In genomic region chr6:52214271-52214670, GRCm38 (mm10) we compare ENCODE assay signal across 13 mouse cellular contexts. TPM values are rescaled to one million over a fixed set of nuclear protein-coding genes. Genes with fewer than 3 reads are reported as not detected.
A peak's percentile ranks its signal among the peaks of the same experiment; 100 is the strongest.
DNase-seq lines count a peak whose midpoint lies in the region; ATAC-seq and TF ChIP-seq lines count a peak whose summit lies in the region.
"Had no signal": no experiment of that assay in that cellular context is flagged by ENCODE, and none has a peak within 500 bp of the region (broad histone marks: within the 10 kb centered on the region; RNA-seq: fewer than 3 reads in every experiment).

No protein-coding gene starts in this region.

- no peak overlapping the region for H3K27ac ChIP-seq in intestine, embryonic 14.5 days (ENCODE audit: low read depth)
- no peak overlapping the region for H3K27ac ChIP-seq in intestine, postnatal 0 days (ENCODE audit: low read depth, low read length)
- H3K27ac ChIP-seq in neural tube, embryonic 13.5 days (replicated peaks) = peak overlapping the region; percentile 100
- H3K27ac ChIP-seq: hindbrain, embryonic 14.5 days had no signal

- H3K9me3 ChIP-seq in intestine, embryonic 14.5 days (ENCODE audit: control insufficient read depth, low read length) = no peaks in the 10 kb centered on the region
- no peaks in the 10 kb centered on the region for H3K9me3 ChIP-seq in intestine, postnatal 0 days (ENCODE audit: control insufficient read depth)
- H3K9me3 ChIP-seq in neural tube, embryonic 13.5 days = no peaks in the 10 kb centered on the region

- H3K4me2 ChIP-seq in intestine, embryonic 14.5 days (ENCODE audit: low read length) = 0 out of 2 replicates have a peak overlapping the region, but pooled peaks have one; percentile 78
- no peak overlapping the region for H3K4me2 ChIP-seq in intestine, postnatal 0 days (replicated peaks; ENCODE audit: low read depth)
- peak overlapping the region; percentile 97 for H3K4me2 ChIP-seq in neural tube, embryonic 13.5 days
- H3K4me2 ChIP-seq: hindbrain, embryonic 14.5 days had no signal

- H3K4me1 ChIP-seq in intestine, embryonic 14.5 days (replicated peaks; ENCODE audit: control insufficient read depth, insufficient read depth, low read length) = peaks cover 23% of the 10 kb centered on the region; the same call in 1 of the 2 replicates
- no peaks in the 10 kb centered on the region for H3K4me1 ChIP-seq in intestine, postnatal 0 days (replicated peaks; ENCODE audit: control insufficient read depth, insufficient read depth, low read length)
- peaks cover 67% of the 10 kb centered on the region for H3K4me1 ChIP-seq in neural tube, embryonic 13.5 days (replicated peaks)

- ATAC-seq in intestine, embryonic 14.5 days (replicated peaks; ENCODE audit: low FRiP score, low TSS enrichment, low read depth) = no peak
- ATAC-seq in intestine, postnatal 0 days = no peak
- ATAC-seq in neural tube, embryonic 13.5 days (ENCODE audit: low read depth) = no peak
- ATAC-seq: CD4-positive, CD25-positive, alpha-beta regulatory T cell, adult 4 months had no signal

- WGBS in intestine, embryonic 14.5 days = 47% methylated on average over 5 of the region's 5 CpGs
- 37% methylated on average over 5 of the region's 5 CpGs for WGBS in intestine, postnatal 0 days
- 7% methylated on average over 5 of the region's 5 CpGs for whole genome bisulfite sequencing in neural tube, embryonic 13.5 days

- H3K4me3 ChIP-seq in intestine, embryonic 14.5 days (ENCODE audit: low read depth, low read length) = 0 out of 2 replicates have a peak overlapping the region, but pooled peaks have one; percentile 64
- H3K4me3 ChIP-seq in intestine, postnatal 0 days (ENCODE audit: low read depth, low read length) = no peak overlapping the region
- H3K4me3 ChIP-seq in neural tube, embryonic 13.5 days = peak overlapping the region; percentile 96

- H3K36me3 ChIP-seq in intestine, embryonic 14.5 days (ENCODE audit: control insufficient read depth, insufficient read depth, low read length) = no peaks in the 10 kb centered on the region
- H3K36me3 ChIP-seq in intestine, postnatal 0 days (ENCODE audit: control insufficient read depth, insufficient read depth) = no peaks in the 10 kb centered on the region
- H3K36me3 ChIP-seq in neural tube, embryonic 13.5 days = no peaks in the 10 kb centered on the region

- TF ChIP-seq CTCF in intestine, postnatal 0 days (IDR thresholded peaks at IDR 0.05; ENCODE audit: low read depth) = no peak

- peaks cover 87% of the 10 kb centered on the region for H3K27me3 ChIP-seq in intestine, embryonic 14.5 days (replicated peaks; ENCODE audit: control insufficient read depth, insufficient read depth, low read length)
- peaks cover 95% of the 10 kb centered on the region for H3K27me3 ChIP-seq in intestine, postnatal 0 days (replicated peaks; ENCODE audit: control insufficient read depth, insufficient read depth, low read length)
- no peaks in the 10 kb centered on the region for H3K27me3 ChIP-seq in neural tube, embryonic 13.5 days

- DNase-seq in intestine, embryonic 14.5 days (ENCODE audit: low spot score) = no peak
- peak; percentile 40 for DNase-seq in adipocyte (ENCODE audit: low spot score)
- peak; percentile 60 for DNase-seq in kidney, postnatal 10 days
- no peak for DNase-seq in spleen, adult 12 weeks (ENCODE audit: low spot score)
- DNase-seq in thymus, postnatal 10 days (ENCODE audit: low spot score in 2 of 2) = no peak
- DNase-seq: cerebellum, adult 8-10 months had no signal

- no peak overlapping the region for H3K9ac ChIP-seq in intestine, embryonic 14.5 days (ENCODE audit: low read length)
- no peak overlapping the region for H3K9ac ChIP-seq in intestine, postnatal 0 days (ENCODE audit: low read depth, low read length)
- H3K9ac ChIP-seq in neural tube, embryonic 13.5 days = peak overlapping the region; percentile 100
- H3K9ac ChIP-seq: hindbrain, embryonic 14.5 days had no signal

RNA-seq across cellular contexts. Expression of gene Gm28308, which starts 1.1 kb away (rescaled TPM):
- polyA plus RNA-seq in intestine, embryonic 14.5 days (2014; fragmentation: Nextera tagmentation; extraction: Ambion mirVana) = not detected in 2 replicates
- not detected in 2 replicates for polyA plus RNA-seq in intestine, postnatal 0 days (2015; fragmentation: Nextera tagmentation; extraction: Ambion mirVana)
- polyA plus RNA-seq in neural tube, embryonic 13.5 days (2015; fragmentation: Nextera tagmentation; extraction: Ambion mirVana) = not detected in 2 replicates
- polyA plus RNA-seq: brain, embryonic 14.5 days; CD4-positive, CD25-positive, alpha-beta regulatory T cell, adult 4 months; heart, embryonic 16.5 days; hindbrain, embryonic 14.5 days; liver, embryonic 16.5 days had no signal

RNA-seq across cellular contexts. Expression of gene Hoxa3, which starts 1.1 kb away (rescaled TPM):
- polyA plus RNA-seq in intestine, embryonic 14.5 days (2014; fragmentation: Nextera tagmentation; extraction: Ambion mirVana) = 9.2 and 9.7 TPM in 2 replicates
- polyA plus RNA-seq in intestine, postnatal 0 days (2015; fragmentation: Nextera tagmentation; extraction: Ambion mirVana) = 3.4 and 3.6 TPM in 2 replicates
- polyA plus RNA-seq in neural tube, embryonic 13.5 days (2015; fragmentation: Nextera tagmentation; extraction: Ambion mirVana) = 13.9 and 16.4 TPM in 2 replicates

RNA-seq across cellular contexts. Expression of gene Hoxa6, which starts 5.7 kb away (rescaled TPM):
- 2.5 and 3.9 TPM in 2 replicates for polyA plus RNA-seq in intestine, embryonic 14.5 days (2014; fragmentation: Nextera tagmentation; extraction: Ambion mirVana)
- 0.76 and 0.81 TPM in 2 replicates for polyA plus RNA-seq in intestine, postnatal 0 days (2015; fragmentation: Nextera tagmentation; extraction: Ambion mirVana)
- 20.3 and 25.8 TPM in 2 replicates for polyA plus RNA-seq in neural tube, embryonic 13.5 days (2015; fragmentation: Nextera tagmentation; extraction: Ambion mirVana)
- polyA plus RNA-seq: CD4-positive, CD25-positive, alpha-beta regulatory T cell, adult 4 months; heart, embryonic 16.5 days; liver, embryonic 16.5 days had no signal

RNA-seq across cellular contexts. Expression of gene Hoxa7, which starts 7.4 kb away (rescaled TPM):
- 9.2 and 10.1 TPM in 2 replicates for polyA plus RNA-seq in intestine, embryonic 14.5 days (2014; fragmentation: Nextera tagmentation; extraction: Ambion mirVana)
- polyA plus RNA-seq in intestine, postnatal 0 days (2015; fragmentation: Nextera tagmentation; extraction: Ambion mirVana) = 5.6 and 6.2 TPM in 2 replicates
- 117 and 125 TPM in 2 replicates for polyA plus RNA-seq in neural tube, embryonic 13.5 days (2015; fragmentation: Nextera tagmentation; extraction: Ambion mirVana)
- polyA plus RNA-seq: CD4-positive, CD25-positive, alpha-beta regulatory T cell, adult 4 months had no signal

RNA-seq across cellular contexts. Expression of gene Hoxa5, which starts 9.9 kb away (rescaled TPM):
- polyA plus RNA-seq in intestine, embryonic 14.5 days (2014; fragmentation: Nextera tagmentation; extraction: Ambion mirVana) = 30.1 and 34.1 TPM in 2 replicates
- polyA plus RNA-seq in intestine, postnatal 0 days (2015; fragmentation: Nextera tagmentation; extraction: Ambion mirVana) = 14.8 and 15.3 TPM in 2 replicates
- 44.7 and 66.8 TPM in 2 replicates for polyA plus RNA-seq in neural tube, embryonic 13.5 days (2015; fragmentation: Nextera tagmentation; extraction: Ambion mirVana)
- polyA plus RNA-seq: CD4-positive, CD25-positive, alpha-beta regulatory T cell, adult 4 months had no signal

Comparison
In these comparisons a context has a peak if more than half of its experiments do, and no peak if none do; other contexts are left out.
1. DNase-seq: peak in adipocyte (single experiment) and kidney, postnatal 10 days (single experiment); none in intestine, embryonic 14.5 days (single experiment), spleen, adult 12 weeks (single experiment) and thymus, postnatal 10 days (0 of 2).